Mouse (Mus musculus) cortical plate, adult 2 months (tissue): ENCODE data around the gene Aldh6a1.

Experiments used
- CTCF ChIP-seq: fragments of 200-500 bp; IDR thresholded peaks from 2 replicates; pipeline ENCODE4 v1.5.1; 2011; ENCODE audit warnings: mild to moderate bottlenecking, control low read depth, low read length; ENCODE audit not compliant: insufficient read depth; ENCODE audit errors: extremely low read depth
- POLR2A ChIP-seq: fragments of 200-500 bp; IDR thresholded peaks from 2 replicates; pipeline ENCODE4 v1.6.1; 2011; ENCODE audit warnings: mild to moderate bottlenecking, low read length, control low read depth; ENCODE audit not compliant: insufficient read depth; ENCODE audit errors: extremely low read depth

DNA sequence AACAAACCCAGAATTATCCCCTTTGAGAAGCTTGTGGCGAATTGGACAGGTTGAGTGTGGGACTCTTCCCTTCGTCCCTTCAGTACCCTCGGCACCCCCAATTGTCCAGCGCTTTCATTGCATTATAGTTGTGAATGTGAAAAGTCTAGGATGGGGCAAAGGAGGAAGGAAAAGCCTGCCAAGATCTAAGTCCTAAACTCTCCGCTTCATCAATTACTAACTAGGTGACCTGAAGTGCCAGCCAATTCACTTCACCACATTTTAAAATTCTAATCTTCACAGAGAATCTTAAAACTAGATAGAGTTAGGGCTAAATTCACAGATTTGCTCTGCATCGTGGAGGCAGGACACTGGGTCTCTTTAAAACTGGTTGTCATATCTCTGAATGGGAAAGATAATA is 2.6 kb downstream of the Aldh6a1 start:
- TF ChIP-seq CTCF (no peak), POLR2A (no peak)
